Mouse (Mus musculus) embryo, embryonic 11 days (tissue): ENCODE data around the gene Kdm4b.
A peak's percentile ranks its signal among the peaks of the same experiment; 100 is the strongest.

ENCODE experiments used
- DNase-seq: peaks from one replicate; pipeline ENCODE4 v3.0.0-alpha.2; 2015

Kdm4b gene

GRCm38 (mm10) chr17:56325450-56326152 lies at the start of gene Kdm4b:
Kdm4b (plus strand) TSS chr17:56326062.
- DNase-seq, result peak; percentile 100

- peak; percentile 94 for DNase-seq
Observed at GRCm38 (mm10) chr17:56276643-56277566, 49.0 kb upstream of the Kdm4b start, which contains the start of gene Ticam1. Ticam1 (minus strand) TSS chr17:56276786.

- peak; percentile 45 for DNase-seq
Observed at GRCm38 (mm10) chr17:56277567-56277893, 48.3 kb upstream of the Kdm4b start.

GRCm38 (mm10) chr17:56278340-56278739 lies 47.5 kb upstream of the Kdm4b start:
- DNase-seq, result no peak

GRCm38 (mm10) chr17:56279481-56280155 lies 46.2 kb upstream of the Kdm4b start:
- DNase-seq, result no peak

GRCm38 (mm10) chr17:56281193-56281592 lies 44.7 kb upstream of the Kdm4b start:
- DNase-seq, result no peak

GRCm38 (mm10) chr17:56282802-56283201 lies 43.1 kb upstream of the Kdm4b start:
- DNase-seq, result no peak

- no peak for DNase-seq
Observed at GRCm38 (mm10) chr17:56283316-56283715, 42.5 kb upstream of the Kdm4b start.

- DNase-seq, result no peak
Observed at GRCm38 (mm10) chr17:56285995-56286394, 39.9 kb upstream of the Kdm4b start.

- DNase-seq, result peak; percentile 26
Observed at GRCm38 (mm10) chr17:56287830-56288229, 38.0 kb upstream of the Kdm4b start.

GRCm38 (mm10) chr17:56288866-56289265 lies 37.0 kb upstream of the Kdm4b start:
- no peak for DNase-seq

- peak; percentile 83 for DNase-seq
Observed at GRCm38 (mm10) chr17:56289371-56290331, 36.2 kb upstream of the Kdm4b start.

GRCm38 (mm10) chr17:56290388-56291170 lies 35.3 kb upstream of the Kdm4b start:
- DNase-seq, result peak; percentile 94

GRCm38 (mm10) chr17:56291171-56291511 lies 34.7 kb upstream of the Kdm4b start:
- peak; percentile 90 for DNase-seq

- DNase-seq, result no peak
Observed at GRCm38 (mm10) chr17:56291826-56292475, 33.9 kb upstream of the Kdm4b start.

- DNase-seq, result no peak
Observed at GRCm38 (mm10) chr17:56292531-56293222, 33.2 kb upstream of the Kdm4b start, which contains the start of gene Plin3. Plin3 (minus strand) TSS chr17:56292873.

GRCm38 (mm10) chr17:56293291-56293690 lies 32.6 kb upstream of the Kdm4b start:
- DNase-seq, result no peak

GRCm38 (mm10) chr17:56294241-56294640 lies 31.6 kb upstream of the Kdm4b start:
- no peak for DNase-seq

GRCm38 (mm10) chr17:56296201-56296600 lies 29.7 kb upstream of the Kdm4b start:
- no peak for DNase-seq

- DNase-seq, result no peak
Observed at GRCm38 (mm10) chr17:56298238-56298637, 27.6 kb upstream of the Kdm4b start.
